Mouse (Mus musculus): ENCODE measurements at regions not wholly inside any gene's neighbourhood (a gene's known extent, or its start where the extent isn't known, plus 50 kb on each side); places are given as distances from the start of the nearest gene placed in this dataset.

DNA sequence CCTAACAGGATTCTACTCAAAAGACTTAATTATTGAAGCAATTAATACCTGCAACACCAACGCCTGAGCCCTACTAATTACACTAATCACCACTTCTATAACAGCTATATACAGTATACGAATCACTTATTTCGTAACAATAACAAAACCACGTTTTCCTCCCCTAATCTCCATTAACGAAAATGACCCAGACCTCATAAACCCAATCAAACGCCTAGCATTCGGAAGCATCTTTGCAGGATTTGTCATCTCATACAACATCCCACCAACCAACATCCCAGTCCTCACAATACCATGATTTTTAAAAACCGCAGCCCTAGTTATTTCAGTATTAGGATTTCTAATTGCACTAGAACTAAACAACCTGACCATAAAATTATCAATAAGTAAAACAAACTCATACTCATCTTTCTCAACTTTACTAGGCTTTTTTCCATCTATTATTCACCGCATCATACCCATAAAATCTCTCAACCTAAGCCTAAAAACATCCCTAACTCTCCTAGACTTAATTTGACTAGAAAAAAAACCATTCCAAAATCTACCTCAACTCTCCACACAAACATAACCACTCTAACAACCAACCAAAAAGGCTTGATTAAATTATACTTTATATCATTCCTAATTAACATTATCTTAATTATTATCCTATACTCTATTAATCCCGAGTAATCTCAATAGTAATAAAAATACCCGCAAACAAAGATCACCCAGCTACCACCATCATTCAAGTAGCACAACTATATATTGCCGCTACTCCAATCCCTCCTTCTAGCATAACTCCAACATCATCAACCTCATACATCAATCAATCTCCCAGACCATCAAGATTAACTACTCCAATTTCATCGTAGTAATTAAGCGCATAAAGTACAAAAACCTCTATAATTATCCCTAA is 830.9 kb upstream of the Tyrp1 start:
- peak; percentile 100 for ATAC-seq
- Histone ChIP-seq H3K36me3 (ENCODE audit: control insufficient read depth, insufficient read depth, low read length) (no peaks in the 10 kb centered on the region), H3K9ac (ENCODE audit: low read depth, low read length) (no peak overlapping the region), H3K4me2 (ENCODE audit: low read length) (no peak overlapping the region), H3K9me3 (ENCODE audit: control insufficient read depth, low read length) (0 out of 2 replicates have a peak, but pooled peaks cover 2% of the 10 kb centered on the region), H3K4me1 (ENCODE audit: control insufficient read depth, insufficient read depth, low read depth, low read length) (no peaks in the 10 kb centered on the region), H3K4me3 (ENCODE audit: low read length) (no peak overlapping the region), H3K27me3 (replicated peaks; ENCODE audit: control insufficient read depth, insufficient read depth, low read length) (no peaks in the 10 kb centered on the region), H3K27ac (ENCODE audit: low read depth, low read length) (no peak overlapping the region)
- WGBS = 89% methylated on average over 14 of the region's 14 CpGs

DNA sequence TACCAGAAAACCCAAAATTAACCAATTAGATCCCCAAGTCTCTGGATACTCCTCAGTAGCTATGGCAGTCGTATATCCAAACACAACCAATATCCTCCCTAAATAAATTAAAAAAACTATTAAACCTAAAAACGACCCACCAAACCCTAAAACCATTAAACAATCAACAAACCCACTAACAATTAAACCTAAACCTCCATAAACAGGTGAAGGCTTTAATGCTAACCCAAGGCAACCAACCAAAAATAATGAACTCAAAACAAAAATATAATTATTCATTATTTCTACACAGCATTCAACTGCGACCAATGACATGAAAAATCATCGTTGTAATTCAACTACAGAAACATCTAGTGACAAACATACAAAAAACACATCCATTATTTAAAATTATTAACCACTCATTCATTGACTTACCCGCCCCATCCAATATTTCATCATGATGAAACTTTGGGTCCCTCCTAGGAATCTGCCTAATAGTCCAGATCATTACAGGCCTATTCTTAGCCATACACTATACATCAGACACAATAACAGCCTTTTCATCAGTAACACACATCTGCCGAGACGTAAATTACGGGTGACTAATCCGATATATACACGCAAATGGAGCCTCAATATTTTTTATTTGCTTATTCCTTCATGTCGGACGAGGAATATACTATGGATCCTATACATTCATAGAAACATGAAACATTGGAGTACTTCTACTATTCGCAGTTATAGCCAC is 830.1 kb upstream of the Tyrp1 start:
- Histone ChIP-seq H3K4me3 (ENCODE audit: low read length) (no peak overlapping the region), H3K36me3 (ENCODE audit: control insufficient read depth, insufficient read depth, low read length) (no peaks in the 10 kb centered on the region), H3K27ac (ENCODE audit: low read depth, low read length) (no peak overlapping the region), H3K9ac (ENCODE audit: low read depth, low read length) (no peak overlapping the region), H3K27me3 (replicated peaks; ENCODE audit: control insufficient read depth, insufficient read depth, low read length) (no peaks in the 10 kb centered on the region), H3K4me1 (ENCODE audit: control insufficient read depth, insufficient read depth, low read depth, low read length) (no peaks in the 10 kb centered on the region), H3K4me2 (ENCODE audit: low read length) (no peak overlapping the region), H3K9me3 (ENCODE audit: control insufficient read depth, low read length) (0 out of 2 replicates have a peak, but pooled peaks cover 2% of the 10 kb centered on the region)
- WGBS = 89% methylated on average over 13 of the region's 13 CpGs
- peak; percentile 93 for ATAC-seq

DNA sequence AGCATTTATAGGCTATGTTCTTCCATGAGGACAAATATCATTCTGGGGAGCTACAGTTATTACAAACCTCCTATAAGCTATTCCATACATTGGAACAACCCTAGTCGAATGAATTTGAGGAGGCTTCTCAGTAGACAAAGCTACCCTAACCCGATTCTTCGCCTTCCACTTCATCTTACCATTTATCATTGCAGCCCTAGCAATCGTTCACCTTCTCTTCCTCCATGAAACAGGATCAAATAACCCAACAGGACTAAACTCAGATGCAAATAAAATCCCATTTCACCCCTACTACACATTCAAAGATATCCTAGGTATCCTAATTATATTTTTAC is 829.6 kb upstream of the Tyrp1 start:
- Histone ChIP-seq H3K36me3 (ENCODE audit: control insufficient read depth, insufficient read depth, low read length) (no peaks in the 10 kb centered on the region), H3K27ac (ENCODE audit: low read depth, low read length) (no peak overlapping the region), H3K4me3 (ENCODE audit: low read length) (no peak overlapping the region), H3K27me3 (replicated peaks; ENCODE audit: control insufficient read depth, insufficient read depth, low read length) (no peaks in the 10 kb centered on the region), H3K9ac (ENCODE audit: low read depth, low read length) (no peak overlapping the region), H3K4me2 (ENCODE audit: low read length) (no peak overlapping the region), H3K9me3 (ENCODE audit: control insufficient read depth, low read length) (0 out of 2 replicates have a peak, but pooled peaks cover 2% of the 10 kb centered on the region), H3K4me1 (ENCODE audit: control insufficient read depth, insufficient read depth, low read depth, low read length) (no peaks in the 10 kb centered on the region)
- ATAC-seq = no peak
- 92% methylated on average over 4 of the region's 4 CpGs for WGBS

DNA sequence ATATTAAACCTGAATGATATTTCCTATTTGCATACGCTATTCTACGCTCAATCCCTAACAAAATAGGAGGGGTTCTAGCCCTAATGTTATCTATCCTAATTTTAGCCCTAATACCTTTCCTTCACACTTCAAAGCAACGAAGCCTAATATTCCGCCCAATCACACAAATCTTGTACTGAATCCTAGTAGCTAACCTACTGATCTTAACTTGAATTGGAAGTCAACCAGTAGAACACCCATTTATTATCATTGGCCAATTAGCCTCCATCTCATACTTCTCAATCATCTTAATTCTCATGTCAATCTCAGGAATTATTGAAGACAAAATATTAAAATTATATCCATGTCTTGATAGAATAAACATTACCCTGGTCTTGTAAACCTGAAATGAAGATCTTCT is 829.1 kb upstream of the Tyrp1 start:
- Histone ChIP-seq H3K4me2 (ENCODE audit: low read length) (no peak overlapping the region), H3K27me3 (replicated peaks; ENCODE audit: control insufficient read depth, insufficient read depth, low read length) (no peaks in the 10 kb centered on the region), H3K36me3 (ENCODE audit: control insufficient read depth, insufficient read depth, low read length) (no peaks in the 10 kb centered on the region), H3K9me3 (ENCODE audit: control insufficient read depth, low read length) (0 out of 2 replicates have a peak, but pooled peaks cover 2% of the 10 kb centered on the region), H3K4me1 (ENCODE audit: control insufficient read depth, insufficient read depth, low read depth, low read length) (no peaks in the 10 kb centered on the region), H3K27ac (ENCODE audit: low read depth, low read length) (no peak overlapping the region), H3K9ac (ENCODE audit: low read depth, low read length) (no peak overlapping the region), H3K4me3 (ENCODE audit: low read length) (no peak overlapping the region)
- ATAC-seq = no peak
- WGBS = 90% methylated on average over 4 of the region's 4 CpGs

DNA sequence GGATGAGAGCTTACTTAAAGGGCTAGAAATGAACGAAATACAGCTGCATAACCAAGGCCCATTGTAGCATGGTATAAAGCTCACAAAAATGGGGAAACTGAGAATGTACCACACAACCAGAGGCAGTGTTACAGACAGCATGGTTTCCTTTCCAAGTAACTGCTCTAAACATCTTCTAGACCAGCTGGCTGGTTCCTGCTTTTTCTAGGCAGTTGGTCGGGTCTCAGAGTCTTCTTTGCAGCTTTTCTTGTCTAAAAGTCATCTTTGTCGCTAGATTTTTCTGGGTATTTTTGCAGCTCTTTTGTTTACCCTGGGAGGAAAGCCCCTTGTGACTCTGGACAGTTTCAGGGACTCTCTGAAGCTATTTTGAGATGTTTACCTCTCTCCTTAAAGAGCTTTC is 806.0 kb upstream of the Tyrp1 start:
- H3K4me2 ChIP-seq (ENCODE audit: low read length) = no peak overlapping the region
- H3K9me3 ChIP-seq (ENCODE audit: control insufficient read depth, low read length) = no peaks in the 10 kb centered on the region
- no peak overlapping the region for H3K27ac ChIP-seq (ENCODE audit: low read depth, low read length)
- H3K27me3 ChIP-seq (replicated peaks; ENCODE audit: control insufficient read depth, insufficient read depth, low read length) = no peaks in the 10 kb centered on the region
- no peak overlapping the region for H3K9ac ChIP-seq (ENCODE audit: low read depth, low read length)
- H3K4me3 ChIP-seq (ENCODE audit: low read length) = no peak overlapping the region
- H3K36me3 ChIP-seq (ENCODE audit: control insufficient read depth, insufficient read depth, low read length) = no peaks in the 10 kb centered on the region
- 71% methylated on average over 3 of the region's 3 CpGs for WGBS
- no peaks in the 10 kb centered on the region for H3K4me1 ChIP-seq (ENCODE audit: control insufficient read depth, insufficient read depth, low read depth, low read length)
- no peak for ATAC-seq

DNA sequence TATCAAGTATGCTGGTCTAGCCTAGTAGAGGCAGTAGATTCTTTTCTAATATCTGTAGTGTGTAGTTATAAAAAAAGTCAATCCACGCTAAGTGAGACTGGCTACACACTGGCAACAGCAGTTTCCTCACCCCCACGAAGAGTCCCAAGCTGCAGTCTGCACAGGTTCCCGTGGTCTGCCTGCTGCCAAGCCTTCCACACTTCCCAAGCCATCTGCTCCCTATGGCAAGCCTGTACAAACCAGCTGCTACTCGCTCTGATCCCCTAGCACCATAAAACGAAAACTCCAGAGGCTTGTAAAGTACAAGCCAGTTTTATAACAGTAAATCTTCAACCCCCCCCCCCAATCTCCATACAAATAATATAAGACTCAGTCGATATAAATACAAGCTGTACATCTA is 786.0 kb upstream of the Tyrp1 start:
- H3K9ac ChIP-seq (ENCODE audit: low read depth, low read length) = no peak overlapping the region
- no peaks in the 10 kb centered on the region for H3K4me1 ChIP-seq (ENCODE audit: control insufficient read depth, insufficient read depth, low read depth, low read length)
- no peaks in the 10 kb centered on the region for H3K27me3 ChIP-seq (replicated peaks; ENCODE audit: control insufficient read depth, insufficient read depth, low read length)
- no peaks in the 10 kb centered on the region for H3K36me3 ChIP-seq (ENCODE audit: control insufficient read depth, insufficient read depth, low read length)
- H3K9me3 ChIP-seq (ENCODE audit: control insufficient read depth, low read length) = no peaks in the 10 kb centered on the region
- H3K4me3 ChIP-seq (ENCODE audit: low read length) = no peak overlapping the region
- 65% methylated on average over 6 of the region's 6 CpGs for WGBS
- no peak overlapping the region for H3K27ac ChIP-seq (ENCODE audit: low read depth, low read length)
- peak; percentile 82 for ATAC-seq
- no peak overlapping the region for H3K4me2 ChIP-seq (ENCODE audit: low read length)

All from hindbrain, embryonic 16.5 days (tissue).